Mouse (Mus musculus) layer of hippocampus, adult 11-12 months (tissue): ENCODE measurements around the gene Dnaja3.

ENCODE experiments used
- DNase-seq: peaks from one replicate; pipeline ENCODE4 v3.0.0; 2022; ENCODE audit warnings: low spot score

Gene Dnaja3

DNA sequence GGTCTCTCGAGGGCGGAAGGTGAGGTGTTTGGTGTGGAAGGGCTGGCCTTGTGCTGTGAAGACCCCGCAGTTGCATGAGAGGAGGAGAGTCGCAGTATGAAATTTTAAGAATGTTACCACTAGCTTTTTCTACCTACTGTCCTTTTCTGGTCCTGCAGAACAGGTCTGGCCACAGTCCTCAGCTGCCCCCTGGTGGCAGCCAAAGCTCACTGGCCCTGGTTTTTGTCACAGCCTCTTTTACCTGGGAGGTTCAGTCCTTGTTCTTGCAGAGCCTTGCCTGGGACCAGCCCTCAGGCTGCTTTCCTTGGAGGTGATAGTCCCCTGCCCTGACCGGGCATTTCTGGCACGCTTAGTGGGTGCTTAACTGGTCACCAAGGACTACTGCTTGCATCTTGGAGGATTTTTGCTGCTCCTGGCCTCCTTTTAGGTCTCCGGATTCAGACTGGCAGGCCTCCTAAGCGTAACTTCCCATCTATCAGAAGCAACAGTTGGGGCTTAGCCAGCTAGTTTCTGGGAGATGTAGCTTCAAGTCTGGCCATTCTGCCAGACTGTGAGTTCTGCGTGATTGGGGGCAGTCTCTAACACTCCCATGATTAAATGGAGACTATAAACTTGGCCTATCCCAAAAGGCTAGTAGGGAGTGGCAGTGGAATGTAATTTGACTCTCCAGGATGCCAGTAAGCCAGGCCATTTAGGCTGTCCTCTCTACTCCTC is 31.8 kb upstream of the Dnaja3 start:
- DNase-seq, result peak; percentile 83

DNA sequence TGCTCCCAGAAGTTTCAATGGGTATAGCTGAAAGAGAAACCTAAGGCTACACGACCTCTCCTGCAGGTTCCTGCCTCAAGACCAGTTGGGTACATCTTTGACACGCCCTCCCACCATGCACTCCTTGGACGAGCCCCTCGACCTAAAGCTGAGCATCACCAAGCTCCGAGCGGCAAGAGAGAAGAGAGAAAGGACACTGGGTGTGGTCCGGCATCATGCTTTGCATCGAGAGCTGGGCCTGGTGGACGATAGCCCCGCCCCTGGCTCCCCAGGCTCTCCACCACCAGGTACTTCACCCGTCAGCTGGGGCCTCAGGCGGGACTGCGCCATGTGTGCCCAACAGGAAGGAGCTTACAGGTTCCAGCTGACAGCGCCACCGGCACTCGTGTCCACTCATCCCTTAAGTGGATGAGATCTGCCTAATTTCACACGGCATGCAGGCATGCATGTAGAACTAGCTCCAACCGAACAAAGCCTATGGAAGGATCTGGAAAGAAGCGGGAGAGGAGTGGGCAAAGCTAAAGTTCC is 31.2 kb upstream of the Dnaja3 start:
- DNase-seq, result no peak

DNA sequence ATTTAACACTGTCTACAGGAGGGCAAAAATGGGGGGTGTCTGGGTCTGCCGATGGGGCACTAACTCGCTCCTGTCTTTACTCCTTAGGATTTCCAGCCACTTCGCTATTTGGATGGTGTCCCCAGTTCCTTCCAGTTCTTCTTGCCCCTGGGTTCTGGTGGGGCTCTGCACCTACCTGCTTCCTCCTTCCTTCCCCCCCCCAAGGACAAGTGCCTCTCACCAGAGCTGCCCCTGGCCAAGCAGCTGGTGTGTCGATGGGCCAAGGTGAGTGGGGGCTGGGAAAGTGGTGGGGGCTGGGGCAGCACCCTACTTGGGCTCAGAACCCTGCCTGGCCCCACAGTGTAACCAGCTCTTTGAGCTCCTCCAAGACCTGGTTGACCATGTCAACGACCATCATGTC is 28.6 kb upstream of the Dnaja3 start:
- DNase-seq, result no peak

DNA sequence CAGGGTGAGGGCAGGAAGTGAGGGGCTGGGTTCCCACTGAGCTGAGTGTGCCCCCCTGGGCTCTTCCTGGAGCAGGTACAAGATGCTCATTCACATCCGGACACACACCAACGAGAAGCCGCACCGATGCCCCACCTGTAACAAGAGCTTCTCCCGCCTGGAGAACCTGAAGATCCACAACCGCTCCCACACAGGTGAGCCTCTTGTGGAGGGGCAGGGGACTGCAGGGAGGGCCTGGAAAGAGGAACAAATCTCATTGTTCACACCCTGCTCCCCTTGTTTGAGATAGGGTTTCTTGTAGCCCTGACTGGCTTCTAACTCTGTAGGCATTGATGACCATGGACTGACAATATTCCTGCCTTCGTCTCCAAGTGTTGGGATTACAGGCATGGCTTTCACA is 28.1 kb upstream of the Dnaja3 start:
- no peak for DNase-seq

DNA sequence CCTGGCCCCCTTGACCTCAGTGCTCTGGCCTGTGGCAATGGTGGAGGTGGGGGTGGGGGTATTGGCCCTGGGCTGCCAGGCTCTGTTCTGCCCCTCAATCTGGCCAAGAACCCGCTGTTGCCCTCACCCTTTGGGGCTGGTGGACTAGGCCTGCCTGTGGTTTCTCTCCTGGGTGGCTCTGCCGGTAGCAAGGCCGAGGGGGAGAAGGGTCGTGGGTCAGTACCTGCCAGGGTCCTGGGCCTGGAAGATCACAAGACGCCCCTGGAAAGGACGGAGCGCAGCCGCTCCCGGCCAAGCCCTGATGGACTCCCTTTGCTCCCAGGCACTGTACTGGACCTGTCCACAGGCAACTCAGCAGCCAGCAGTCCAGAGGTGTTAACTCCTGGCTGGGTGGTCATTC is 26.1 kb upstream of the Dnaja3 start:
- no peak for DNase-seq

DNA sequence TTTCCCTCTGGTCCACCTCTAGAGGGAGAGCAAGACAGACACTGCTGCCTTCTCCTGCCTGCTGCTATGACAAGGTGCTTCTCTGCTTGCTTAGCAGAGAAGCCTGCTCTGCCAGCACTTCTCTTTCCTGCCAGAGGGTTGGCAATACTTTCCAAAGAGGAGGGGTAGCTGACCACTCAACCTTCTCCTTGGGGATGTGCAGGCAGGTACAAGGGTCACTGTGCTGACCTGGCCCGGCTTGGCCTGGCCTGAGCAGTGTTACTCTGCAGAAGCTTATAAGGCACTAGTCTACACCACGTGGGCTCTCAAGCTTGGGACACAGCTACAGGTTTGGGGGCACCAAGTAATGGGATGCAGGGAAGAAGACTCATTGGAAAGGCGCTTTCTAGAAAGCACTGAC is 25.1 kb upstream of the Dnaja3 start:
- DNase-seq, result no peak

DNA sequence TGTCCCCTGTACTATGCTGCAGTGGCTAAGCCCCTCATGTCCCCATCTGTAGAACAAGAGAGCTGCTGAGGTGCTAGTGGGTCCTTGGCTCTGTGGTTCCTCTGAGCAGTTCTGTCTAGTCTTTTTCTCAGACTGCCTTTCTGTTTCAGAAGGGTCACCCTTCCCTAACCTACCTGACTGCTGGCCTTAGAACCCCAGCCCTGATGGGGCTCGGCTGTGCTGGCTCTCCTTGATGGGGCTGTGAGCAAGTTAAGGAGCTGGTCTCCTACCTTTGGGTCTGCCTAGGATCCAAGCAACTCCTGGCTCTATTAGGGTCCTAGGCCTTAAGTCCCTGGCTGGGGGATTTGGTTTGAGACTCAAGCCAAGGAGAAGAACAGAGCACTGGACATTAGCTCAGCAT is 24.5 kb upstream of the Dnaja3 start:
- no peak for DNase-seq

DNA sequence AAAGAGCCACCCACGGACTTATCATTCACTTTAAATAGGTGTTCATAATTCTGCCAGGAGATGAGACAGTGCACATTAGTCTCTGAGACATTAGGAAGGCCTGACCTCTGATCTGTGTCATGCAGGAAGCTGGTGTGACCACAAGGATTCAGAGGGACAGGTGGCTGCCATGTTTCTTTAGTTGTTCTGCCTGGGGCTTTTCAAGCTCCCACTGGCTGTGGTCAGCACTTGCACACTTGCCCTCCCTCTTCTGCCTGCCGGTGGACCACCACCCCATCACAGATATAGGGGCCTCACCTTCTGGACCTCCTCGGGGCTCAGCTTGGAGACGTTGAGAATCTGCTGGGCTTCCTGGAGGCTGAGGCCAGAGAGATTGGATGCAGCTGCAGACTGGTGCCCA is 23.0 kb upstream of the Dnaja3 start:
- DNase-seq, result no peak

DNA sequence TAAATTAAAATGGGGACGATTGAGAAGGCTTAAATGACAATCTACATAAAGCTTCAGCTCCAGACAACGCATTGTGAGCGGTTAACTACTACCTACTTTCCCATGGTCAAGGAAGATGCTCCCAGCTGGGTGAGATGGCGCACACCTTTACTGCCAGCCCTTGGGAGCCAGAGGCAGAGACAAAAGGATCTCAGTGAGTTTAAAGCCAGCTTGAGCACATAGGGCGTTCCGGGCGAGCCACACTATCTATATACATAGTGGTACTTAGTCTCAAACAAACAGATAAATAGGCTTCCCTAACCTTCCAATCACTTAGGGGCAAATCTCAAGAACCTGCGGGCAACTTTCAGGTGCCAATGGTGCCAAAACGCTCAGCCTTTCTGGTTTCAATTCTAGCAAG is 15.7 kb upstream of the Dnaja3 start:
- DNase-seq, result no peak

DNA sequence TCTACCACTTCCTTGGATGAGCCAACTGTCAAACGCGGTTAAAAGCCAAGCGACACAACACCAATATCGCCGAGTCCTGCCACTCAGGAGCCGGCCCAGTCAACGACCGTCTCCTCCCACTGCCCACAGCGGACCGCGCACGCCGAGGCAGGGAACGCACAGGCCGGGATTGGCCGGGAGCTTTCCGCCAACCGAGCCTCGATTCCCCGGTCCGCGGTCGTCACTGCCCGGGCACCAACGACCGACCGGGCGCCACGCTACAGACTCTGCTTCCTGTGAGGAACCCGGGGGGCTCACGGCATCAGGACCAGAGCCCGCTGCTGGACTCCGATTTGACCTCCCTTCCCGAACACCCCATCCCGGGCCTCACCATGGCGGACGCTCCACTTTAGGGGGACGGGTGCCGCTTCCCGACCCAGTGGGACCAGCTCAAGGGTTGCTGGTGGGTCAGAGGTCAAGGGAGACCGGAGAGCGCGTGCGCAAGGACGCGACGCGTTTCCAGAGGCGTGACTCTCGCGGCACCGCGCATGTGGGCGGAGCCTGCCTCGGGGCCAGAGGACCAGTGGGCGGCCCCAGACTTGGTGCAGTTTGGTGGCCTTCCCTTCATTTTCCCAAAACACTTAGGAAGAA is 15.2 kb upstream of the Dnaja3 start, which contains the start of gene Pam16:
Gene Pam16 (minus strand): TSS at position 508 of the 630 bp plus-strand sequence.
- peak; percentile 92 for DNase-seq

DNA sequence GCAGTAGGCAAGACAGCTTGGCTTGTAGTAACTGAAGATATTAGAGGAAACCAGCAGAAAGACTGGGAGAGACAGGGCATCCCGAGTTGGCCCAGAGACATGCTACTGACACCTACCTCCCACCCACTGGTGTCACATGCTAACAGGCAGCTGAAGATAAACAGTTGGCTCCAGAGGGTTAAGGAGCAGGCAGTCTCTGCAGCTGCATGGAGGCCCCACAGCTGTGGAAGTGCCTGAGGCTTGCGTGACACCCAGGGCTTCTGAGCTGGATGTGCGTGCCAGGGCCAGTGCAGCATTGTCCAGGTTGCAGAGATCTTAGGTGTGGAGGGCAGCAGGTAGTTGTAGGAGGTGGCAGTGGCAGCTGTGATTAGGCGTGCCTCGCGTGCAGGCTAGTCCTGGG is 12.7 kb upstream of the Dnaja3 start:
- no peak for DNase-seq

DNA sequence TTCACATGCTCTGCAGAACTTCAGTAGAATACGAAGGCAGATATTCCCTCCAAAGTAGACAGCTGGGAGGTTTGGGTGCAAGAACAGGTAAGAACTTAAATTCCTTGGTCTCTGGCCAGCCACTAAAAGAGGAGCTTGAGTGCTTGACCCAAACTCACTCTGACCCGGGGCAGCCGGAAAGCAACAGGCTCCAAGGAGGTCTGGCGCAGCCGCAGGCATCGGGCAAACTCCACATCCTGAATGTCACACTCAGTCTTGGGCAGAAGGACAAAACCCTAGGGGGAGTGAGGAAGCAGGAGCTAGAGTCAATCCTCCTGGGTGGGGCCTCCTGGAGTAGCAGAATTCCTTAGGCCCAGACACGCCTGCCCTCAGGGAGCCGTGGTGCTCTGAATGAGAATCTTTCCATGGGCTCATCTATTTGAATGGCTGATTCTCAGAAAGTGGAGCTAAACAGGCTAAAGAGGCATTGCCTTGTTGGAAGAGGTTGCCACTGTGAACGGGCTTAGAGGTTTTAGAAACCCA is 10.8 kb upstream of the Dnaja3 start:
- no peak for DNase-seq

DNA sequence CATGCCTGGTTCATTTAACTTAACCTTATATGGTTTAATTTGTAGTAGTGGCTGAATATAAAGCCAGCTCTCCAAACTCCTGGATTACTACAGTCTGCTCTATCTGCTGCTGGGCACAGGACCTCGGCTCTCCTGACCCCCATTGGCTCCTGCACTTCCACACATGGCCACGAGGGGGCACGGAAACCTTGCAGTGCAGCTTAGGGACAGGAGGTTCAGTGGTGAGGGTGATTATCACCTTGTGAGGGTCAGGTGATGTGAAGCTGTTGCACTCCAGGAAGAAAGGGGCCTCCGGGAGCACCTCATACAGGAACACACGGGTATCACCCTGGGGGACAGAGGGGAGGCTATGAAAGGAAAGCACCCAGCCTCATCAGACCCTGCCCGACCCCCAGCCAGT is 9.8 kb upstream of the Dnaja3 start:
- peak; percentile 79 for DNase-seq

DNA sequence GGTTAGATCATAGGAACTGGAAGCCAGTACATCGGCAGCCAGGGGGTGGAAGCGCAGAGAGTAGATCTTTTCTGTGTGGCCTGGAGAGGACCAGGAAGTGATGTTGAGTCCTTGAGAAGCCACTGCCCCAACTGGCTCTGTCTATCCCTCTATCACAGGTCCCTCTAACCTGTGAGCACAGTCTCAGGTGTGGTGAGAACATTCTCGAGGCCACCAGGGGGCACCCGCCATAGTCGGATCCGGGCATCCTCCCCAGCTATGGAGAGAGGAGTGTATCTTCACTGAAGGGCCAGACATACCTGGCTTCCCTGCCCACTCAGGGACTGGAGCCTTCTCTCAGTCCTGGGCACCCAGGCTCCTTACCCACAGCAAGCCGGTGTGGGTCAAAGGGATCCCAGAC is 7.7 kb upstream of the Dnaja3 start:
- DNase-seq, result no peak

DNA sequence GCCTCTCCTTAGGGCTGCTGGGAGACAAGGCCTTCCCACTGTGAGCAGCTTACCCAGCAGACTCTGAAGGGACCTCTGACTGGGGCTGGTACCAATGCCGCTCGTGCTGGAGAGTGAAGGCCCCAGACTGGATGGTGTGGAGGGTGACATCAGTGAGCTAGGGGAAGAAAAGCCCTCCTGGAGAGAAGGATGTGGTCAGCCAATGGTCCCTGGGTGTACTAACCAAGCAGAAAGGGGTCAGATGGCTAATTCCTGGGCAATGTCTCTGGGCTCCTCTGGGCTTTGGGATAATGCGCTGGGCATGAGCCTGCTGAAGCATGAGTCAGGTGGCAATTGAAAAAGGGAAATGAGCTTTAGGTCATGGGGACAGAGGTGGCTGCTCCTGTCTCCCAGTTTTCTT is 6.1 kb upstream of the Dnaja3 start:
- DNase-seq, result no peak

DNA sequence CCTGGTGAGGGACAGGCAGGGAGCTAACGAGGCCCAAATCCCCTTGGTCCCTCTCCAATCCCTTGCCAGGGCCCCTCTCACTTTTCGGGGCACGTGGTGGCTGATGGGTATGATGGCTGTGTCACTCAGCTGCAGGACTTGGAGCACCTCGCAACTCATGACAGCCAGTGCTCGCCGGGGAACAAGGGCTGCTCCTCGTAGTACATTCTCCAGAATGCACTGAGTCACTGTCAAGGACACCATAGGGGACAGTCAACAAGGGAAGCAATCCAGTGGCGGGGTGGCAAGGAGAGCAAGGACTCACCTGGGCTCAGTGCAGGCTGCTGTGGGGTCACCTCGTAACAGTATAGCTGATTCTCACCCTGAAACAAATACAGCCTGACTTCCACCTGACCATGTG is 5.1 kb upstream of the Dnaja3 start:
- DNase-seq, result no peak

DNA sequence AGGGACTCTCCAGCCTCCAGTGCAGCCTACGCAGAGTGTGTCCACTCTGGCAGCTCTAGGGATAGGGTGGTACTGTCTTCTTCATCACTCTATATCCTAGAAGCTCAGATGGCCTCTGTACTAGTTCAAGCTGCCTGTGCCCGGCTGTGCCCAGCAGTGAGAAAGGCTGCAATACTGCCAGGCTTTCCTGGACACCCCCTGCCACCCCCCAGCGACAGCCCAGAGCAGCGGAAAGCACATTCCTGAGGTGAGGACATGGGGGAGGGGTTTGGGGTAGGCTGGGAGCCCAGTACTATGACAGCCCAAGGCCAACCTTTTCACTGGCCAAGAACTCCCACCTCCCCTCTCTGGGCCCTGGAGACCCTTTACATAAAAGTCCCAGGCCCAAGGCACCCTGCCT is 4.0 kb upstream of the Dnaja3 start:
- DNase-seq, result no peak

DNA sequence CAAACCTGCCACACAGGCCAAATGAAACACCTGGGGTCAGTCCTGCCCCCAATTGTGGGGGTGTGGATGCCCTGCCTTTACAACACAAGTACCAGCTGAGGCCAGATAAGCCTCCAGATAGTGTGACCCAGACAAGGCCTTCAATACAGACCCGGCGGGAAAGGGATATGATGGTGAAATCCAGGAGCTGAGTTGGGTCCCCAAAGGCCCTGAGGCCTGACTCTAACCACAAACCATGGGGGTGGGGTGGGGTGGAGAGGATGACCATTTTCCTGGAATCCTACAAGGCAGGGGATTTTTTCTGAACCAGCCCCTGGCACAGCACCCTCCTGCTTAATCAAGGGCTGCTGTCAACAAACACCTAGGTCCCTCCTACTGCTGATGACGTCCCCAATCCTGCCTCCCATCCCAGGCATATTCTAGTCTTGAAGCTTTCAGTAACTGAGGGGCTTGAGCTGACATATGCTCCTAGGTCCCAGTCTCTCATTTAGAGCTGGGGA is 848 bp upstream of the Dnaja3 start:
- no peak for DNase-seq

DNA sequence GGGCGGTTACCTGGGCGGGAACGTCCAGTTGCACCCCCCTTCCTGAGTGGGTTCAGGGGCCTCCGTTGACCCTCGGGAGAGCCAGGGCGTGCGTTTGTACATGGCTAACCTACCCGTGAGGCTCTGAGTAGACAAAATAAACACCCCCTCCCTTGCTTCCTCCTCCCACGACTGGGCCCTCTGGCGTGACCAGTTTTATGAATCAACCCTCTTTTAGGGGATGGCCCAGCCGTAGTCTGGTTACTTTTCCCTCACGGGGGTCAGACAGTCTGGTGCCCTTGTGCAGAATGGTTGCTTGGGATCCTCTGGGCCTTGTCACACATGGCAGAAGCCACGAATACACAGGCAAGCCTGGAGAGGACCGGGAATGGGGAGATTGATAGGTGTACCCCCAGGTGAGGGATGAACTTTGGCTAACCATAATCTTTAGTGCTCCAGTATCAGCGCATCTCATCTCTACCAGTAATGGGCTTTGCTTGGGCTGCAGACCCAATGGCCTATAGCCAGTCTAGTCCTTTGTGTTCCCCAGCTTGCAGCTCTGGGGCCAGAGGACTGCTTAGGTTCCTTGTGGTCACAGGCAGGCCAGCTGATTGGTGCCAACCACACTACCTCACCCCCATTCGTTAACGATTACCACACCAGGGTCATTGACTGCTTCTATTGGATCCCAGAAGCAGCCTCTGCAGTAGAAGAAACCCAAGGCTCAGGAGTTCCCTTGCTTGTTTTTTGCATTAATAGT is 647 bp downstream of the Dnaja3 start:
- no peak for DNase-seq

DNA sequence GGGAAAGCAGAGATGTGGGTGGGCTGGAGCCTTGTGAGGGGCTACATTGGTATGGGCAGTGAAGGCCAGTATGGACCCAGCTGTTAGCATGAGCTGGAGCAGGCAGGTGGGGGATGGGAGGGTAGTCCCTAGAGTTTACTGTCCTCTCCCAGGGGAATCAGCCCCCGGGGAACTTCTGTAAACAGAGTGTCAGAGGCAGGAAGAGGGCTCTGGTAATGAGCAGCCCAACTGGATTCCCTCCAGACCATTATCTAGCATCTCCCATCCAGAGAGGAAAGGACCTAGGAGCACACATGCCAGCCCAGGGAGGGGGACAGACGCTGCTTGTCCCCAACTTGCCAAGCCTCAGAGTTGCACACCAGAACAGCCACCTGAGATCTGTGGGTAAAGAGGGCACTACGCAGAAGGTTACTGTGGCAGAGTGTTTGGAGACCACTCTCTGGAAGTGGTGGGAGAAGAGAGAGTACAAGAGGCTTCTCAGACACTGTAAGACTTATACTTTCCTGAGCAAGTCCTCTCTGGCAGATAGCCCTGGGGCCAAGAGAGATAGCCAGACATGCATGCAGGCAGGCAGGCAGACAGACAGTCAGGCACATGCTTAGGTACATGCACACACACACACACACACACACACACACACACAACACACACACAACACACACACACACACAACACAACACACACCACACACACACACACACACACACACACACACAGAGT is 1.5 kb downstream of the Dnaja3 start:
- no peak for DNase-seq

DNA sequence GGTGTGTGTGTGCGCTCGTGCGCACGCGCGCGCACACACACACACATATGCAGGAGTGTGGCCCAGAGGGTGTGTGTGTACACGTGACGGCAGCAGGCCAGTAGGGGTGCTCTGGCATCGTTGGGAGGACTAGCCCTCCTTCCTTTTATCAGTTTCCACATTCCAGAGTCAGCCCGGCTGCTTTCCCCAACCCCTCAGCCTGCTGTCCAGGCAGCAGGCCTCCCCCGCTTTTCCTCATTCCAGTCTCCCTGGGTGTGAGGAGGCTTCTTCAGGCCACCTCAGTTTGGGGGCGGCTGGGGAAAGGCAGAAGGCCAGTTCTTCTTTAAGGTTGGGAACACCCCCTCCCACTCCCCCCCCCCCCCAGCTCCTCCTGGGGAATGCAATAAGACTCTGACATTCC is 2.4 kb downstream of the Dnaja3 start:
- no peak for DNase-seq

DNA sequence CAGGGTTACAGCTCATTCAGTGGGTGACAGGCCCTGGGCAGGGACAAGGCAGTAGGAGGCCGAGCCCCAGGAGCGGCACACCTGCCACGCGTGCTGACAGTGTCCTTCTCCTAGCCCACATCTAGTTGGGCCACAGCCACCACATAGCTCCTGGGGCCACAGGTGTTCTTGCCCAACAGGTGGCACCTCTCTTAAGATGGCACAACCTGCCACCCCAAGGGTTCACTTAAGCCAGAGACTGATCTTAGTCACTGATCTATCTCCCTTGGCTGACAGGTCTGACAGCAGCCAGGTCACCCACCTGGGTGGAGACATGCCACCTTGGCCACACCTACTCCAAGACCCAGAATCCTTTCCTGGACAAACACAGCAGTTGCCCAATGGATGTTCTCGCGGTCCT is 3.1 kb downstream of the Dnaja3 start:
- no peak for DNase-seq
